Comparison of ENCODE assay signal across 6 mouse cellular contexts in the genomic region with DNA sequence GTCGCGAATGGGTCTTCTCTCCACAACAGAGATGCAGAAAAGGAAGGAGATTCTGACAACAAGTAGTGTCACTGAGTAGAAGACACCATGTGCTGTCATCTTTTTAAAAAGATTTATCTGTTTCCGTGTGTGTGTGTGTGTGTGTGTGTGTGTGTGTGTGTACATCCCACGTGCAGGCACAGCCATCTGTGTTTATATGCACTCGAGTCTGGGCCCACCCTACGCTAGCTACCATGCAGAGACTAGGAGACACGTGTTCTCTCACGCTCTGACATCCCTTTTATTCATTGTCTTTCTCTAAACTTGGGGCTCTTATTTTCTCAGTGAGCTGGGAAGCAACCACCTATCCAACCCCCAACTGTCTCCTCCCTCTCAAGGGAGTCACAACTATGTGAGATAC.
"Had no signal": no experiment of that assay in that cellular context is flagged by ENCODE, and none has a peak within 500 bp of the region (broad histone marks: within the 10 kb centered on the region; RNA-seq: fewer than 3 reads in every experiment).

No protein-coding gene starts in this region.

- DNase-seq: kidney, adult 2 months; kidney, postnatal 14 days; left cerebral cortex, postnatal 4 days; lung, adult 18-20 months; lung, postnatal 36 days; thymus, postnatal 14 days had no signal
